Mouse (Mus musculus) thymus, adult 2 months (tissue): ENCODE measurements around the gene Wdpcp.

Experiments
- CTCF ChIP-seq: fragments of 200-500 bp; IDR thresholded peaks from 2 replicates; pipeline ENCODE4 v1.5.1; 2012; ENCODE audit warnings: mild to moderate bottlenecking, control low read depth, low read length, moderate library complexity, borderline replicate concordance; ENCODE audit not compliant: control insufficient read depth, poor library complexity, insufficient read depth; ENCODE audit errors: extremely low read depth
- POLR2A ChIP-seq: fragments of 200-500 bp; IDR thresholded peaks from 2 replicates; pipeline ENCODE4 v1.6.1; 2012; ENCODE audit warnings: mild to moderate bottlenecking, low read length, control low read depth, moderate library complexity; ENCODE audit not compliant: control insufficient read depth, poor library complexity, insufficient read depth; ENCODE audit errors: extremely low read depth

DNA sequence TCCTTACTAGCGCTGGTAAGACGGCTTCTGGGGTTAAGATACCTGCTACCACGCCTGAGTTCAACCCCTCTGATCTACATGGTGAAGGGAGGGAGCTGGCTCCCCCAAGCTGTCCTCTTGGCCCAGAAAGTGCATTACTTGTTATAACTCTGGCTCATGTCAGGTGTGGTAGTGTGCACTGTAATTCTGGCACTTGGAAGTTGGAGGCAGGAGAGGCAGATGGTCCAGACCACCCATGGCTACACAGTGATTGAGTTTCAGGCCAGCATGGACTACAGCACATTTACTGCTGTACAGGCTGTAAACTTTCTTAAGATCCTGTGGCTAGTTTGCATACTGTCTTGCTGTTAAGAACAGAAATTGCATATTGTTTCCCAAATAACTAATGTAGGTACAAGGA, 322.7 kb downstream of the Wdpcp start:
- TF ChIP-seq POLR2A (no peak), CTCF (no peak)
